Mouse (Mus musculus): ENCODE measurements around the gene Krtap28-10.

DNA sequence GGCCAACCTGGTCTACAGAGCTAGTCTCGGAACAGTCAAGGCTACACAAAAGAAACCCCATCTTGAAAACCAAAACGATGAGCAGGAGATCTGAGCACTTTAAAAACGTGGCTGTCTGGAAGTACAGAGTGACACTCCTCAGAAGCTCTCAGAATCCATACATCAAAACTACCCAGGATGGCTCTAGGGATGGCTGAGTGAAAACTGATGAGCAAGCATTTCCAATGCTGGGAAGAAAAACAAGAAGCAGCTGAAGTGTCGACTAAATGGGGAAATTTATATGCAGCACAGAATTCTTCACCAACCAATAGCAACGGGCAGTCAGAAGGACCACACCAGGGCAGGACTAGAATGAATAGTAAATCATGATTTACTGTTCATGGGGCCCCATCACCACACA, 7.8 kb downstream of the Krtap28-10 start:
- TF ChIP-seq GATA1 (IDR thresholded peaks at IDR 0.05; ENCODE audit: borderline replicate concordance, low read length) = no peak
- no peak for TF ChIP-seq FLI1 (IDR thresholded peaks at IDR 0.05; ENCODE audit: low read length)
